Mouse (Mus musculus): ENCODE measurements at regions not wholly inside any gene's neighbourhood (a gene's known extent, or its start where the extent isn't known, plus 50 kb on each side); places are given as distances from the start of the nearest gene placed in this dataset.

- ATAC-seq (replicated peaks; ENCODE audit: poor library complexity), result no peak
Observed at GRCm38 (mm10) chr8:9050740-9051475, 360.6 kb upstream of the Arglu1 start.

GRCm38 (mm10) chr8:9048116-9048515 lies 357.8 kb upstream of the Arglu1 start:
- ATAC-seq (replicated peaks; ENCODE audit: poor library complexity), result no peak

- ATAC-seq (replicated peaks; ENCODE audit: poor library complexity), result no peak
Observed at GRCm38 (mm10) chr8:9042835-9043792, 352.8 kb upstream of the Arglu1 start.

GRCm38 (mm10) chr8:9029156-9029555 lies 338.8 kb upstream of the Arglu1 start:
- no peak for ATAC-seq (replicated peaks; ENCODE audit: poor library complexity)

GRCm38 (mm10) chr8:9027672-9028071 lies 337.4 kb upstream of the Arglu1 start:
- no peak for ATAC-seq (replicated peaks; ENCODE audit: poor library complexity)

- no peak for ATAC-seq (replicated peaks; ENCODE audit: poor library complexity)
Observed at GRCm38 (mm10) chr8:9025872-9026271, 335.6 kb upstream of the Arglu1 start.

- ATAC-seq (replicated peaks; ENCODE audit: poor library complexity), result no peak
Observed at GRCm38 (mm10) chr8:9025378-9025777, 335.1 kb upstream of the Arglu1 start.

GRCm38 (mm10) chr8:9020744-9021143 lies 330.4 kb upstream of the Arglu1 start:
- ATAC-seq (replicated peaks; ENCODE audit: poor library complexity), result no peak

- ATAC-seq (replicated peaks; ENCODE audit: poor library complexity), result peak; percentile 70
Observed at GRCm38 (mm10) chr8:9020180-9020579, 329.9 kb upstream of the Arglu1 start.

GRCm38 (mm10) chr8:9011785-9012510 lies 321.6 kb upstream of the Arglu1 start:
- ATAC-seq (replicated peaks; ENCODE audit: poor library complexity), result no peak

- ATAC-seq (replicated peaks; ENCODE audit: poor library complexity), result no peak
Observed at GRCm38 (mm10) chr8:9008006-9008780, 317.9 kb upstream of the Arglu1 start.

GRCm38 (mm10) chr8:8999914-9000313 lies 309.6 kb upstream of the Arglu1 start:
- no peak for ATAC-seq (replicated peaks; ENCODE audit: poor library complexity)

- no peak for ATAC-seq (replicated peaks; ENCODE audit: poor library complexity)
Observed at GRCm38 (mm10) chr8:8997621-8998020, 307.3 kb upstream of the Arglu1 start.

- ATAC-seq (replicated peaks; ENCODE audit: poor library complexity), result 0 out of 2 replicates have a peak, but pooled peaks have one; percentile 30
Observed at GRCm38 (mm10) chr8:8994596-8995189, 304.4 kb upstream of the Arglu1 start.

- ATAC-seq (replicated peaks; ENCODE audit: poor library complexity), result no peak
Observed at GRCm38 (mm10) chr8:8994008-8994407, 303.7 kb upstream of the Arglu1 start.

GRCm38 (mm10) chr8:8992461-8993032 lies 302.2 kb upstream of the Arglu1 start:
- peak; percentile 77 for ATAC-seq (replicated peaks; ENCODE audit: poor library complexity)

- ATAC-seq (replicated peaks; ENCODE audit: poor library complexity), result no peak
Observed at GRCm38 (mm10) chr8:8991026-8991425, 300.7 kb upstream of the Arglu1 start.

GRCm38 (mm10) chr8:8986068-8986467 lies 295.7 kb upstream of the Arglu1 start:
- ATAC-seq (replicated peaks; ENCODE audit: poor library complexity), result no peak

GRCm38 (mm10) chr8:8985395-8985794 lies 295.1 kb upstream of the Arglu1 start:
- ATAC-seq (replicated peaks; ENCODE audit: poor library complexity), result peak; percentile 78

- peak; percentile 57 for ATAC-seq (replicated peaks; ENCODE audit: poor library complexity)
Observed at GRCm38 (mm10) chr8:8984829-8985251, 294.5 kb upstream of the Arglu1 start.

Measured in megakaryocyte progenitor cell, adult 5-6 weeks (primary cell).